Mouse (Mus musculus) embryonic fibroblast, embryonic 13.5 days (primary cell): ENCODE results near the gene Slc36a1. TPM values are rescaled to one million over a fixed set of nuclear protein-coding genes. Genes with fewer than 3 reads are reported as not detected.

ENCODE experiments used
- H3K27ac ChIP-seq: 2 replicates; pipeline ENCODE4 v1.5.1; 2012; ENCODE audit warnings: low read length, control low read depth, inconsistent platforms; ENCODE audit not compliant: insufficient read depth
- H3K4me1 ChIP-seq: 2 replicates; pipeline ENCODE4 v1.6.1; 2011; ENCODE audit warnings: low read length; ENCODE audit not compliant: control insufficient read depth, insufficient read depth
- H3K4me3 ChIP-seq: 2 replicates; pipeline ENCODE4 v1.5.1; 2011; ENCODE audit warnings: mild to moderate bottlenecking, control low read depth, low read length; ENCODE audit not compliant: insufficient read depth
- CTCF ChIP-seq: IDR thresholded peaks from 2 replicates; pipeline ENCODE4 v1.5.1; 2011; ENCODE audit warnings: mild to moderate bottlenecking, control low read depth, low read length, moderate library complexity, borderline replicate concordance; ENCODE audit not compliant: insufficient read depth
- POLR2A ChIP-seq: IDR thresholded peaks from 2 replicates; pipeline ENCODE4 v1.6.1; 2011; ENCODE audit warnings: low read depth, mild to moderate bottlenecking, control low read depth, low read length, moderate library complexity
- polyA plus RNA-seq: library from polyadenylated mRNA; stranded (reverse); fragments of >200 nt; gene quantifications from 2 replicates; pipeline ENCODE4 v1.2.4, GENCODE M21; 2011; ENCODE audit warnings: low read depth; ENCODE audit not compliant: missing spikeins, insufficient read length

The Slc36a1 gene
- polyA plus RNA-seq, 1 experiment, result 15.7 TPM

DNA sequence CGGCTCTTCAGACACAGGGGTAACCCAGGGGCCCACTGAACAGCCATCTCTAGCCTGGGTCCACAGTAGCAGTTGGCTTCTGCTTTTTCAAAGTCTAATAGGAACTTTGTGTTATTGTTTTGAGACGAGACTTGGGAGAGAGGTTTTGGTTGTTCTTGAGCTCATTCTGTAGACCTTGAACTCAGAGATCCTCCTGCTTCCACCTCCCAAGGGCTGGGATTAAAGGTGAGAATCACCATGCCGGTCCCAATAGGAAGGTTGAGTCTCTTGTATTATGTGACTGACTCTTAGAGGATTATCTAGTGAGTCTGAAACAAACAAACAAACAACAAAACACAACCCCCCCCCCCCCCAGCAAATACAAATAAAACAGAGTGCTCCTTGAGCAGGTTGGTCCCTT lies 14.3 kb downstream of the Slc36a1 start:
- no peak overlapping the region for H3K4me3 ChIP-seq
- H3K27ac ChIP-seq, result no peak overlapping the region
- no peak for TF ChIP-seq CTCF
- TF ChIP-seq POLR2A, result no peak
- H3K4me1 ChIP-seq, result no peaks in the 10 kb centered on the region

- TF ChIP-seq CTCF (no peak), POLR2A (no peak)
- H3K4me1 ChIP-seq, result no peaks in the 10 kb centered on the region
- H3K4me3 ChIP-seq, result no peak overlapping the region
- H3K27ac ChIP-seq, result no peak overlapping the region
Measured at GRCm38 (mm10) chr11:55221306-55221705, 17.2 kb downstream of the Slc36a1 start.

- no peaks in the 10 kb centered on the region for H3K4me1 ChIP-seq
- TF ChIP-seq CTCF (no peak), POLR2A (no peak)
- no peak overlapping the region for H3K27ac ChIP-seq
- H3K4me3 ChIP-seq, result no peak overlapping the region
Measured at GRCm38 (mm10) chr11:55231034-55231433, 26.9 kb downstream of the Slc36a1 start.

DNA sequence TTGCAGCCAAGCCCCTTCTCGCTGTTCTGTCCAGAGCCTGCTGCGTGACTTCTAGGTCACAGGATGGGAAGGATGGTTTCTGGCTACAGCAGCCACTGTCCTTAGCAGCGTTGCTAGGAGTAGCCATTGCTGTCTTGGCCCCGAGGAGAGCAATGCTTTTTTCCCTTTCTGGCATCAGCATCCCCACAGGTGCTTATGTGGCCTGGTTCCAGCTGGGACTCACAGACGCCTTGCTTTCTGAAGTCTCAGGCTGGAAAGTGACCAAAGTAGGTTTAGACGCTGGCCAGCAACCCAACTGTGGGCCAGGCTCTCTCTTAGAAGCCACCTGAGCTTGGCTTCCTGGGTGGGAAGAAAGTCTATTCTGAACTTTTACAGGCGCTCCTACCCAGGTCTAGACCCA lies 30.1 kb downstream of the Slc36a1 start:
- no peaks in the 10 kb centered on the region for H3K4me1 ChIP-seq
- no peak overlapping the region for H3K4me3 ChIP-seq
- no peak overlapping the region for H3K27ac ChIP-seq
- no peak for TF ChIP-seq CTCF
- no peak for TF ChIP-seq POLR2A

DNA sequence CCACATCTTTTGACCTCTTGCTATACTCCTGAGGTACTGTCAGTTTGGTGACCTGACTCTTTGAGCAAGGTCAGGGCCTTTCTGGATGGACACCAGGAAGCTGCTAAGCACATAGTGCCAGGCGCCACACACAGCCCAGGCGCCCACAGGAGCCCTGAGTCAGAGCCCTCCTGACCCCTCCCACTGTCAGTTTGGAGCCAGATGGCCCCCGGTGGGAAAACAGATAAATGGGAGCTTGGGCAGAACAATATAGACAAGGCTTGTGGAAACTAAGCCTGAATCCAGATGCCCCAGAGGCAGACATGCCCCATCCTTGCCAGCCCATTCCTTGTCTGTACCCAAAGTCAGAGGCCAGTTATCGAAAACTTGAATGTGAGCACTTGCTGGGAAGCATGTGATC lies 30.6 kb downstream of the Slc36a1 start:
- Histone ChIP-seq H3K27ac (no peak overlapping the region), H3K4me3 (no peak overlapping the region)
- TF ChIP-seq POLR2A (no peak), CTCF (no peak)

GRCm38 (mm10) chr11:55236815-55237214 lies 32.7 kb downstream of the Slc36a1 start:
- no peak overlapping the region for H3K4me3 ChIP-seq
- no peak for TF ChIP-seq CTCF
- no peak for TF ChIP-seq POLR2A
- no peak overlapping the region for H3K27ac ChIP-seq
- no peaks in the 10 kb centered on the region for H3K4me1 ChIP-seq

More for the DNA sequence above, 30.6 kb downstream of the Slc36a1 start:
- H3K4me1 ChIP-seq, result no peaks in the 10 kb centered on the region

GRCm38 (mm10) chr11:55239496-55239895 lies 35.3 kb downstream of the Slc36a1 start:
- Histone ChIP-seq H3K27ac (no peak overlapping the region), H3K4me3 (no peak overlapping the region), H3K4me1 (no peaks in the 10 kb centered on the region)
- no peak for TF ChIP-seq CTCF
- no peak for TF ChIP-seq POLR2A

GRCm38 (mm10) chr11:55240556-55240955 lies 36.4 kb downstream of the Slc36a1 start:
- no peaks in the 10 kb centered on the region for H3K4me1 ChIP-seq
- H3K4me3 ChIP-seq, result no peak overlapping the region
- TF ChIP-seq CTCF, result no peak
- no peak for TF ChIP-seq POLR2A
- H3K27ac ChIP-seq, result no peak overlapping the region

GRCm38 (mm10) chr11:55250527-55250926 lies 46.4 kb downstream of the Slc36a1 start:
- no peaks in the 10 kb centered on the region for H3K4me1 ChIP-seq
- H3K27ac ChIP-seq, result no peak overlapping the region
- TF ChIP-seq CTCF (no peak), POLR2A (no peak)
- H3K4me3 ChIP-seq, result no peak overlapping the region

- TF ChIP-seq CTCF (no peak), POLR2A (no peak)
Measured at GRCm38 (mm10) chr11:55253391-55253790, 49.2 kb downstream of the Slc36a1 start.

DNA sequence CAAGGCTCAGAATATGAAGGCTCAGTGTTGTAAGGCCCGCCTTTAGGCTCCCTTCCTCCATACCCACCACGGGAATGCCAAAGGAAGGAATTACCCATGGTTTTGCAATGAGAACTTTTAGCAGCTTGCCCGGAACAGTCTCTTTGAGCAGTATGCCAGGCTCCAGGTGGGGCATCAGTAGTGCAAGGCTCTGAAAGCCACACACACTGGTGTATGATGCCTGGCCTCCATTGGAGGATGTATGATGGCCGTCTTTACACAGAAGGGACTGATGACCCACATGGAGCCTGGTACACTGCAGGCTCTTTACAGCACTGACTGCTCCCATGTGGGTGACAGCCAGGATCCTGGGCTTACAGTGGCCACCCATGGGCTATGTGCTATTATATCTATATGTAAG lies 57.0 kb downstream of the Slc36a1 start:
- TF ChIP-seq POLR2A, result no peak
- TF ChIP-seq CTCF, result no peak
- H3K4me3 ChIP-seq, result no peak overlapping the region
- H3K27ac ChIP-seq, result no peak overlapping the region
- H3K4me1 ChIP-seq, result no peaks in the 10 kb centered on the region

More at GRCm38 (mm10) chr11:55253391-55253790, 49.2 kb downstream of the Slc36a1 start:
- no peak overlapping the region for H3K4me3 ChIP-seq
- no peak overlapping the region for H3K27ac ChIP-seq
- no peaks in the 10 kb centered on the region for H3K4me1 ChIP-seq
